Mouse (Mus musculus) T-helper 2 cell (primary cell): ENCODE measurements around the gene Asic2.

ENCODE experiments used
- in situ Hi-C: fragments of 300-600 bp; cut with MboI, MseI; formaldehyde crosslinking; loops from one replicate; pipeline ENCODE4 v1.15.1; 2025; ENCODE audit warnings: high pct_unique_total_duplicates

Asic2 gene

GRCm38 (mm10) chr11:81845010-81845685 lies 123.1 kb downstream of the Asic2 start:
- in situ Hi-C loops = no loop called here

DNA sequence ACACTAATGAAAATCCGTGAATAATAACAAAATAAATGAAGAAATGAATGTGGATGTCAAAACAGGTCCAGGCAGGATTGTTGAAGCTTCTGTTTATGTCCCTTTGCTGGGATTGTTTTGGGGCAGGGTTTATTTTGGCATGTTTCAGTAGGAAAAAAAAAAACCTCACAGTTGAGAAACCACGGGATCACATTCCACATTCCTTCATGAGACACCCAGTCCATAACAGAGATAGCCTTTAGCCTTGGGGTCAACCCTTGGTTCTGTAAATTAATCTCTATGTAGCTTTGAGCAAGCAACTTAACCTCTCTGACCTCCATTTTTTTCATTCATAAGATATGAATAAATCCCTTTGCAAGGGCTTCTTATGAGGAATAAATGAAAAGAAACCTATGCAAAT lies 127.3 kb downstream of the Asic2 start:
- in situ Hi-C loops = no loop called here

DNA sequence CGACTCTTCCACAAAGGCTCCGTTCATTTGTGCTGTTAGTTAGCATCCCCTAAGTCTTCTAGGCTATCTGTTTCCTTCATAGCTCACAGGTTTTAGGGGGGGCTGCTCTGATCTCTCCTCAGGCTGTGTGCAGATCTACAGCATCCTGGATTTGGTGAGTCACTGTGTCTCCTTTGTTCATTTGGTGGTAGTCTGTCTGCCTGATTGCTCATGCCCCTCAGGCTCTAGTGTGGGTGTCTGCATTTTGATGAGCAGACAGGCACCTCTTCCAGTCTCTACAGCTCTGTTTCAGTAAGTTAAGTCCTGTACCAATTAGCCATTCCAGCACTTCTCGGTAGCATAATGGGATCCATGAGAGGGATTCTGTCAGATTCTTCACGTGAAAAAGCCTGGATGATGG lies 129.8 kb downstream of the Asic2 start:
- in situ Hi-C loops = no loop called here

DNA sequence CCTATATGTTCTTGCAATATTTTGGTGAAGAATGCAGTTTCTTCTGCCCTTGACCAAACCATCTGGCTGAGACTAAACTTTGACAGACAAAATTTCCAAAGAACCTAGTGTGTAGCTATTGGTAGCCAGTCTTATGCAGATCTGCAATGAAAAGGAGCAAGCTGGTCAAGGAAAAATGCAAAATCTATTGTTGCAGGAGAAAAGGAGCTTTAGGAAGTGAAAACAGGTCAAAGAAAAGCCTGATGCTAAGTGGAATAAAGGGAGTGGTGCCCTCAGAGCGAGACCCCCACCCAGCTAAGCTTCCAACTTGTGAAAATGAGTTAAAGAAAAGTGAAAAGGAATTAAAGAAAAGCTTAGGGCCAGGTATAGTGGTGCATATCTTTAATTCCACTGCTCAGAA lies 135.9 kb downstream of the Asic2 start:
- in situ Hi-C loops = no loop called here

- in situ Hi-C loops = no loop called here
These were observed 151.7 kb downstream of the Asic2 start for GRCm38 (mm10) chr11:81816531-81816930.

GRCm38 (mm10) chr11:81814816-81815215 lies 153.4 kb downstream of the Asic2 start:
- in situ Hi-C loops = no loop called here

DNA sequence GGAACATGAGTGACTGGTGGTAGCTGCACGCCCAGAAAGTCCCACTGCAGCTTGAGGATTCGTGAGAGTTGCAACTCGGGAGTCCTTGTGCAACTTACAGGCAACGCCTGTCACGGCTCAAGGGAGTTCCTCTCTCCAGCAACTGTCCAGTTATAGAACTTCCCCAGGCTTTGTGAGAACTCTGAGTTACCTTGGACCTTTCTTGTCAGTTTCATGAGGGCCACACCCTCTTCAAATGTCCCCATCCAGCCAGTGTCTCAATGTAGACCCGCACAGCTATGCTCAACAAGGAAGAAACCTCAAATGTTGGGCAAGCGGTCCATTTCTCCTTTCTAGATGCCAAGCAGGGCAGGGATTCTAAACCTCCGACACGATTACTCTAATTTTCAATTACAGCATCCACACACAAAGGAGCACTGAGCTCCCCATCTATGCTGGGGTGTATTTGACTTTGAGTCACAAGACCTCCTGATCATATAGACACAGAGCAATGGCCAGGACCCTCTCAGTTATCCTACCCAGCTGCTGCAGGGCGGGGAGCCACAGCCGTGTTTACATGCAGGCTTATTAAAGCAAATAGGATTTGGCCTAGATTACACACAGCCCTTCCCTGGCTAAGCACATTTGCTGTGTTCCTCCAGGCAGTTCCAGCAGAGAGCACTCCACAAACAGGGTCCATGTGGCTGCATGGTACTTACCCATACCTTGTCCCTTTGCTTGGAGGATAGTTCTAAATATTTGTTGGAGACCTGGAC lies 161.2 kb downstream of the Asic2 start:
- in situ Hi-C loops = no loop called here

DNA sequence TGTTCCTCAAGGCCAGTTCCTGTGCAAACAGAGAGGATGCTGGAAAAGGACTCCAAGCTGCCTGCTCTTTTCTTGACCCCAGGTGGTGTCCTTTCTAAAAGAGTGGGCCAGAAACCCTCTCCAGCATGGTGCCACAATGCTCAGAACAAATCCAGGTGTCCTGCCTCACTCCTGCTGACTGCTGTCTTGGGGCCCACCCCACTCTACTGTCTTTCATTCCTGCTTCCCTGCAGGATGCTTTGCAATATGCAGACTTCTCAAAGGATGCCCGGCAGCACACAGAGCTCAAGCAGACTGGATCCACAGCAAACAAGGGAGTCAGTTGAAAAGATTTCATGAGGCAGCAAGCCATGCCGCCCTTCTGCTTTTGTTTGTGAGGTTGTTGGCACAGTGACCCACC lies 164.7 kb downstream of the Asic2 start:
- in situ Hi-C loops = no loop called here

GRCm38 (mm10) chr11:81802614-81803013 lies 165.6 kb downstream of the Asic2 start:
- in situ Hi-C loops = no loop called here

GRCm38 (mm10) chr11:81800899-81801298 lies 167.4 kb downstream of the Asic2 start:
- in situ Hi-C loops = no loop called here

DNA sequence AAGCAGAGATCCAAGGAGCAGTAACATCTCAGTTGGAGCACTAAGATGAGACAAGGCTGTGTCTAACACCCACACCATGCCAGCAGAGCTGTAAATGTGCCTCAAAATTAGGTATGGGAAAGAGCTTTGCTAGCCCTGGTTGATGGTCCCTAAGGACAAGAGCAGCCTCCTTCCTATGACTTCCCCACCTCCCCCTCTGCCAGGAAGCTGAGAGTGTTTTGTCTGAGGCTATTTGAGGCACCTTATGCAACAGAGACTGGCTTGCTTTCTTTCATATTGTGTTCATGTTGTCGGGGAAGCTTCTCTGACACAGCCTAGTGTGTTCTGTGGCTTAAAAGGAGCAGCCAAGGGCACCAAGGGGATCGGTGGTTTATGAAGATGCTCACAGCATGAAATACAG lies 174.7 kb downstream of the Asic2 start:
- in situ Hi-C loops = no loop called here

DNA sequence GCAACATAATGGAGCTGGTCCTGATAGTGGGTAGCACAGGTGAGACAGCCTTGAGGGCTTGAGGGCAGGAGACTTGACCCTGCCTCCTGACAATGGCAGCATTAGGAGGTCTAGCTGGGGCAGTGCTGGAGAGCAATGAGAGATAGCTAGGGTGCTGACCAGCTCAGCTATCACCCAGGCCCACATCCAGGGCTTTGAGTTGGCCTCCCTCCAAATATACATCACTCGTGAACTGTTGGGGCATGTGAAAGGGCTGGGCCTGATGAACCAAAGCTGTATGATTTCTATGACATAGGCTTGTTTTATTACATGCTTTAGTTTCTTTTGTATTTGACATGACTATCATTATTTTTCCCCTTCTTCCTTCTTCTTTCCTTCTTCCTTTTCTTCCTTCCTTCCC lies 176.7 kb downstream of the Asic2 start:
- in situ Hi-C loops = no loop called here

DNA sequence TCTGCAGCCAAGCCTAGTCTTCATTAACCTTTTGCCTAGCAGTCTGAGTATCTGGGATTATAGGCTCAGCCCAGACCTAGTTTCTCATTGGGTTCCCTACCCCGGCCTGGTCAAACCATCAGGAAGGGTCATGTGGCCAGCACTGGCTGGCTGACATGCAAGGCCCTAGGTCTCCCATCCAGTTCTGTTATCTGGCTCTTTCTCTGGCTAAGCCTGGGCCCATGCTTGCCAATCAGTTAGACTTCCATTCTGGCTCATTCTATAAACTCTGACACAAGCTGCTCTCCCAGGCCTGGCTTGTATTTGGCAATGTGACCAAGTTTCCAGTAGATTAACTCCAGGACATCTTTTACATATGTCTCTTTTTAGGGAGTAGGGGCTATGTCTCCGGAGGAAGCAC lies 187.7 kb downstream of the Asic2 start:
- in situ Hi-C loops = no loop called here

- in situ Hi-C loops = no loop called here
These were observed 188.4 kb downstream of the Asic2 start for GRCm38 (mm10) chr11:81779881-81780280.

DNA sequence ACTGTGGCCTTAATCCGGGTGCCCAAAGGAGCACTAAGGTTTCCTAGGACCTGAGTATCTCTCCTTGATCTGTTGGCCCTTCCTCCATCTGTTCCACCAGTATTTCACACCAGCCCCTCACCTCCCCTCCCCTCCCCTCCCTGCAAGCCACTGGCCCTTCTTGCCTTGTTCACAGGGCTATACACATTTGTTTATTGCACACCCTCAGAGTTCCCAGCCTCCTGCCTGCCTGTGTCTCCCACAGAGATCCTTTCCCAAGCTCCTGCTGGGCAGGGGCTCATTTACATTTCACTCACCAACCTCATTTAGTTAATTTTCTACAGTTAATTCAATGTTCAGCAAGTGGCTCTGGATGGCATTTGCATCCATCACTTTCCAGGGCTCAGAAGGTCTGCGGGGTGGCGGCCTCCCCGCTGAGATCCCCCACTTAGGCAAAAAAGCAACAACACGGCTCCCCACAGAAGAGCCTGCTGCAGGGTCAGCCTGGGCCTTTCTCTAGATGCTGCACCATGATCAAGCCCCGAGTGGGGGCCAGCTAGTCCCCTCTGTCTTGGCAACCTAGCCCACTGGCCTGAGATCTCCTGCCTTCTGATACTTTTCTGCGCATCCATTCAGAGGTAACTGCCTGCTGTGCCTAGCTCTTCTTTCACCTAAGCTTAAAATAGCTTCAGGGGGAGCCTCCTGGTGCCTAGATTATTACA lies 196.9 kb downstream of the Asic2 start:
- in situ Hi-C loops = loop anchor here (25.0 kb wide), 1 partner anchor 1884 kb away; no protein-coding TSS in a partner anchor

- in situ Hi-C loops = loop anchor here (25.0 kb wide), 1 partner anchor 1882 kb away; no protein-coding TSS in a partner anchor
These were observed 198.5 kb downstream of the Asic2 start for GRCm38 (mm10) chr11:81769691-81770260.

DNA sequence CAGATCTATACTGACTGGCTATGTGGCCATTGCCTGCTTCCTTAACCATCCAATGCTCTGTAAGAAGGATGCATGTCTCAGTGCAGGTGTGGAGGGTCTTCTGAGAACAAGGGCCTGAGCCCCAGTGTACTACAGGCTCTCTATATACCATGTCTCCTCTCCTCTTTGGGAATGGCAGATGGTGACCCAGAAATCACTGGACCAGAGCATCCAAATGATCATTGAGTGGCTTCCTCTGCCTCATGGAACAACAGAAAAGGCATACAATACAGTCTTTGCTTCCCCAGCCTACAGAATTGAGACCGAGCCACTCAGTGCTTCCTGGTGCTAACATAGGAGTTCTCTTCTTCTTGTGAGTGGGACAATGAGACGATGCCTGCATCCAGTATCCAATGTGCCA lies 200.0 kb downstream of the Asic2 start:
- in situ Hi-C loops = loop anchor here (25.0 kb wide), 1 partner anchor 1881 kb away; no protein-coding TSS in a partner anchor

- in situ Hi-C loops = loop anchor here (25.0 kb wide), 1 partner anchor 1880 kb away; no protein-coding TSS in a partner anchor
These were observed 200.5 kb downstream of the Asic2 start for GRCm38 (mm10) chr11:81767781-81768180.

GRCm38 (mm10) chr11:81765288-81765687 lies 203.0 kb downstream of the Asic2 start:
- in situ Hi-C loops = loop anchor here (25.0 kb wide), 1 partner anchor 1878 kb away; no protein-coding TSS in a partner anchor

GRCm38 (mm10) chr11:81764778-81765177 lies 203.5 kb downstream of the Asic2 start:
- in situ Hi-C loops = loop anchor here (25.0 kb wide), 1 partner anchor 1877 kb away; no protein-coding TSS in a partner anchor

DNA sequence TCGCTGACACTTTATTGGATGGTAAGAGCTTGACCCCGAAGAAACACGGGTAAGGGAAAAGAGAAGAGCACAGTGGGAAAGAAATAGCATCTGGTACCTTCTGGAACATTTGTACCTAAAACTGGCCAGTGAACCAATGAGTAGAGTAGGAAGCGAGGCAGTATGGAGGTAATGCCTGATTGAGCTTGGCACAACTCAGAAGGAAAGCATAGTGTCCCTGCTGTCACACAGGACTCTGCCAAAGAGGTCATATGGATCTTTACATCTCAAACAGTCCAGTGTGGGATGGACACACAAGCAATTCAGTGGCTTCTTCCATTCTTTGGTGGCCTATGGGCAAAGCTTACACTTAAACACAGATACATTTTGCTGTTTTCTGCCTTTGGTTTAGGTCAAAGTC lies 211.0 kb downstream of the Asic2 start:
- in situ Hi-C loops = loop anchor here (25.0 kb wide), 1 partner anchor 1870 kb away; no protein-coding TSS in a partner anchor

GRCm38 (mm10) chr11:81750876-81751275 lies 217.4 kb downstream of the Asic2 start:
- in situ Hi-C loops = loop anchor here (25.0 kb wide), 1 partner anchor 1864 kb away; no protein-coding TSS in a partner anchor
